Mouse (Mus musculus): Measurements from ENCODE around the gene Scn2b. TPM values are rescaled to one million over a fixed set of nuclear protein-coding genes. Genes with fewer than 3 reads are reported as not detected.

The Scn2b gene
- 5.2 and 9.8 TPM in 2 replicates for polyA plus RNA-seq (2012; rRNA removed)

- Histone ChIP-seq H3K4me3 (ENCODE audit: control insufficient read depth, insufficient read depth, low read length) (no peak within 1 kb of the TSS), H3K4me1 (replicated peaks; ENCODE audit: control insufficient read depth, insufficient read depth, low read length) (peaks cover 60% of the 10 kb centered on the region), H3K27ac (ENCODE audit: control insufficient read depth, insufficient read depth, low read length) (peak within 1 kb of the TSS; percentile 78), H3K27me3 (ENCODE audit: control insufficient read depth, insufficient read depth, low read length) (no peaks in the 10 kb centered on the region), H3K36me3 (ENCODE audit: control insufficient read depth, insufficient read depth, low read length) (no peaks in the 10 kb centered on the region)
- no peak for TF ChIP-seq POLR2A (IDR thresholded peaks at IDR 0.05; ENCODE audit: control insufficient read depth, extremely low read depth, insufficient read depth, low read length, poor library complexity)
- no peak for TF ChIP-seq CTCF (IDR thresholded peaks at IDR 0.05; ENCODE audit: borderline replicate concordance, control insufficient read depth, extremely low read depth, insufficient read depth, low read length, poor library complexity)
- no peak for DNase-seq
- 13% methylated on average over 13 of the region's 13 CpGs for WGBS
These were observed at the start of gene Scn2b for GRCm38 (mm10) chr9:45117741-45118431. Gene Scn2b, plus strand, starts transcription at chr9:45117782.

GRCm38 (mm10) chr9:45071800-45072199, 45.8 kb upstream of the Scn2b start:
- 89% methylated on average over 3 of the region's 3 CpGs for WGBS
- no peak overlapping the region for H3K4me3 ChIP-seq (ENCODE audit: control insufficient read depth, insufficient read depth, low read length)
- H3K27ac ChIP-seq (ENCODE audit: control insufficient read depth, insufficient read depth, low read length) = no peak overlapping the region
- H3K4me1 ChIP-seq (replicated peaks; ENCODE audit: control insufficient read depth, insufficient read depth, low read length) = no peaks in the 10 kb centered on the region
- H3K36me3 ChIP-seq (ENCODE audit: control insufficient read depth, insufficient read depth, low read length) = 0 out of 2 replicates have a peak, but pooled peaks cover 9% of the 10 kb centered on the region
- DNase-seq = no peak
- TF ChIP-seq CTCF (IDR thresholded peaks at IDR 0.05; ENCODE audit: borderline replicate concordance, control insufficient read depth, extremely low read depth, insufficient read depth, low read length, poor library complexity) (no peak), POLR2A (IDR thresholded peaks at IDR 0.05; ENCODE audit: control insufficient read depth, extremely low read depth, insufficient read depth, low read length, poor library complexity) (no peak)
- H3K27me3 ChIP-seq (ENCODE audit: control insufficient read depth, insufficient read depth, low read length) = no peaks in the 10 kb centered on the region

- Histone ChIP-seq H3K27ac (ENCODE audit: control insufficient read depth, insufficient read depth, low read length) (no peak overlapping the region), H3K4me3 (ENCODE audit: control insufficient read depth, insufficient read depth, low read length) (no peak overlapping the region), H3K36me3 (ENCODE audit: control insufficient read depth, insufficient read depth, low read length) (no peaks in the 10 kb centered on the region), H3K4me1 (replicated peaks; ENCODE audit: control insufficient read depth, insufficient read depth, low read length) (peaks cover 16% of the 10 kb centered on the region), H3K27me3 (ENCODE audit: control insufficient read depth, insufficient read depth, low read length) (no peaks in the 10 kb centered on the region)
- 69% methylated on average over 3 of the region's 3 CpGs for WGBS
- TF ChIP-seq POLR2A (IDR thresholded peaks at IDR 0.05; ENCODE audit: control insufficient read depth, extremely low read depth, insufficient read depth, low read length, poor library complexity) (no peak), CTCF (IDR thresholded peaks at IDR 0.05; ENCODE audit: borderline replicate concordance, control insufficient read depth, extremely low read depth, insufficient read depth, low read length, poor library complexity) (no peak)
- DNase-seq = no peak
These were observed 39.7 kb upstream of the Scn2b start for GRCm38 (mm10) chr9:45077859-45078258.

- no peak within 1 kb of the TSS for H3K4me3 ChIP-seq (ENCODE audit: control insufficient read depth, insufficient read depth, low read length)
- peak; percentile 54 for DNase-seq
- WGBS = 4% methylated on average over 5 of the region's 5 CpGs
- peaks cover 19% of the 10 kb centered on the region for H3K4me1 ChIP-seq (replicated peaks; ENCODE audit: control insufficient read depth, insufficient read depth, low read length)
- no peak for TF ChIP-seq CTCF (IDR thresholded peaks at IDR 0.05; ENCODE audit: borderline replicate concordance, control insufficient read depth, extremely low read depth, insufficient read depth, low read length, poor library complexity)
- TF ChIP-seq POLR2A (IDR thresholded peaks at IDR 0.05; ENCODE audit: control insufficient read depth, extremely low read depth, insufficient read depth, low read length, poor library complexity) = no peak
- no peaks in the 10 kb centered on the region for H3K27me3 ChIP-seq (ENCODE audit: control insufficient read depth, insufficient read depth, low read length)
- no peak within 1 kb of the TSS for H3K27ac ChIP-seq (ENCODE audit: control insufficient read depth, insufficient read depth, low read length)
- H3K36me3 ChIP-seq (ENCODE audit: control insufficient read depth, insufficient read depth, low read length) = no peaks in the 10 kb centered on the region
These were observed 38.6 kb upstream of the Scn2b start, which contains the start of gene Jaml for GRCm38 (mm10) chr9:45079011-45079410. Gene Jaml, plus strand, starts transcription at chr9:45079183.

- Histone ChIP-seq H3K36me3 (ENCODE audit: control insufficient read depth, insufficient read depth, low read length) (no peaks in the 10 kb centered on the region), H3K27ac (ENCODE audit: control insufficient read depth, insufficient read depth, low read length) (no peak overlapping the region), H3K4me1 (replicated peaks; ENCODE audit: control insufficient read depth, insufficient read depth, low read length) (peaks cover 35% of the 10 kb centered on the region), H3K4me3 (ENCODE audit: control insufficient read depth, insufficient read depth, low read length) (no peak overlapping the region), H3K27me3 (ENCODE audit: control insufficient read depth, insufficient read depth, low read length) (no peaks in the 10 kb centered on the region)
- WGBS = 61% methylated on average over 3 of the region's 3 CpGs
- no peak for DNase-seq
- TF ChIP-seq CTCF (IDR thresholded peaks at IDR 0.05; ENCODE audit: borderline replicate concordance, control insufficient read depth, extremely low read depth, insufficient read depth, low read length, poor library complexity) (no peak), POLR2A (IDR thresholded peaks at IDR 0.05; ENCODE audit: control insufficient read depth, extremely low read depth, insufficient read depth, low read length, poor library complexity) (no peak)
These were observed 34.5 kb upstream of the Scn2b start for GRCm38 (mm10) chr9:45083132-45083531.

- Histone ChIP-seq H3K4me1 (replicated peaks; ENCODE audit: control insufficient read depth, insufficient read depth, low read length) (peaks cover 24% of the 10 kb centered on the region), H3K4me3 (ENCODE audit: control insufficient read depth, insufficient read depth, low read length) (no peak overlapping the region), H3K27ac (ENCODE audit: control insufficient read depth, insufficient read depth, low read length) (no peak overlapping the region), H3K27me3 (ENCODE audit: control insufficient read depth, insufficient read depth, low read length) (no peaks in the 10 kb centered on the region), H3K36me3 (ENCODE audit: control insufficient read depth, insufficient read depth, low read length) (no peaks in the 10 kb centered on the region)
- no peak for DNase-seq
- 61% methylated on average over 5 of the region's 5 CpGs for whole genome bisulfite sequencing
- TF ChIP-seq CTCF (IDR thresholded peaks at IDR 0.05; ENCODE audit: borderline replicate concordance, control insufficient read depth, extremely low read depth, insufficient read depth, low read length, poor library complexity) (no peak), POLR2A (IDR thresholded peaks at IDR 0.05; ENCODE audit: control insufficient read depth, extremely low read depth, insufficient read depth, low read length, poor library complexity) (no peak)
These were observed 33.0 kb upstream of the Scn2b start for GRCm38 (mm10) chr9:45084556-45084955.
